Mouse (Mus musculus): ENCODE measurements around the gene Prkcb.

DNA sequence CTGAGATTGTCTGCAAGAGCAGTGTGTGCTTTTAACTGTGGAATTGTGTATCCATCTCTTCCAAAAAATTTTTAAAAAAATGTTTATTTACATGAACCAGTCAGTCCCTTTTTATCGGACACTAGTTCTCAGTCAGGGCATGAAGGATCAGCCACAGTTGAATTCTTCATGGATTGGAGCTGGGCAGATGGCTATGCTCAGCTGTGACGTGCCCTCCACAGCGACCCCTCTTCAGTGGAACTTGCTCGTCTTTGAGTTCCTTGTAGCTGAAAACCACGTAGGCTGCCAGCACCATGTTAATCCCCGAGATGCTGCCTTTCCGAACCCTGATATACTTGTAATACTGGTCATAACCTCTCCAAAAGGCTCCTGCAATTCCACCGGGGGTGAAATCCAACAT, 195.4 kb downstream of the Prkcb start:
- TF ChIP-seq GATA1 (IDR thresholded peaks at IDR 0.05; ENCODE audit: borderline replicate concordance, low read length) (no peak), FLI1 (IDR thresholded peaks at IDR 0.05; ENCODE audit: low read length) (no peak)

Data from megakaryocyte, embryonic 14.5 days (primary cell).